In the genomic region with DNA sequence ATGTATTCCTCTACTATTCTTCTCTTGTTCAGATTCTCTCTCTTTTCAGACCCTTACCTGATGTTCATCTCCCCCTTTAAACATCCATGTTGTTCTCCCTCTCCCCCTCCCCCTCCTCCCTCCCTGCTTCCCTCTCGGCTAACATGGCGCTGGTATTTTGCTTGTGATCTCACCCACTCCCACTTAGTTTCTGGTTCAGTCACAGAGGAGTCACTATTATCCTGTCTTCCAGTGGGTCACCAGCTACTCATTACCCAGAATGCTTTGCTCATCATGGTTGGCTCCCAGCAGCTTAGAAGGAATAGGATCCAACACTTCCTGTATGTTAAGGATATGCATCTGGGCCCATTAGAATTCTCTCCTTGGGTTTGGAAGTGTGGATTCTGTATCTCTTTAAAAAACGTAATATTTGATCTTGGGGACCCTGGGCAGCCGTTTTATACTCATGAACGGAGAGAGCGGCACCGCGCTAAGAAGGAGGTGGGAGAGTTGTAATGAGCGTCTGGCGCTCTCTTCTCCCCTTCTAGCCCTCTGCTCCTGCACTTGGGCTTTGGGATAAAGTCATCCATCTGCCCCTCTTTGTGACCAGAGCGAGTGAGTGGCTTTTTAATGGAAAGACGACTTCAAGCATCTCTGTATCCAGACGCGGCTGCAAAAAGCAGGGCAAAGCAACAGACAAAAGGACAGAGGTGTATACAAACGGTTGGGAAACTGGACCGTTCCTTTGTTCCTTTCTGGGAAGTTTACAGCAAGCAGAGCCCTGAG, we compare ENCODE assay signal across 20 mouse cellular contexts. TPM values are rescaled to one million over a fixed set of nuclear protein-coding genes. Genes with fewer than 3 reads are reported as not detected.
DNase-seq lines count a peak whose midpoint lies in the region; ATAC-seq and TF ChIP-seq lines count a peak whose summit lies in the region.
"Had no signal": no experiment of that assay in that cellular context is flagged by ENCODE, and none has a peak within 500 bp of the region (broad histone marks: within the 10 kb centered on the region; RNA-seq: fewer than 3 reads in every experiment).

No protein-coding gene starts in this region.

- no peaks in the 10 kb centered on the region for H3K27me3 ChIP-seq in intestine, embryonic 14.5 days (replicated peaks; ENCODE audit: control insufficient read depth, insufficient read depth, low read length)
- H3K27me3 ChIP-seq in intestine, embryonic 16.5 days (replicated peaks; ENCODE audit: control insufficient read depth, insufficient read depth, low read length): no peaks in the 10 kb centered on the region
- no peaks in the 10 kb centered on the region for H3K27me3 ChIP-seq in liver, postnatal 0 days (ENCODE audit: insufficient read depth, low read length)
- H3K27me3 ChIP-seq in liver, embryonic 12.5 days (replicated peaks): no peaks in the 10 kb centered on the region
- no peaks in the 10 kb centered on the region for H3K27me3 ChIP-seq in limb, embryonic 10.5 days (ENCODE audit: low read depth, poor library complexity, severe bottlenecking)
- H3K27me3 ChIP-seq in stomach, postnatal 0 days (ENCODE audit: control insufficient read depth, insufficient read depth, low read length): no peaks in the 10 kb centered on the region
- H3K27me3 ChIP-seq: embryonic facial prominence, embryonic 12.5 days; forebrain, embryonic 12.5 days; heart, embryonic 12.5 days; hindbrain, embryonic 15.5 days had no signal

- H3K9ac ChIP-seq in intestine, embryonic 14.5 days (ENCODE audit: low read length): no peak overlapping the region
- H3K9ac ChIP-seq in intestine, embryonic 16.5 days (ENCODE audit: low read depth, low read length): no peak overlapping the region
- H3K9ac ChIP-seq in liver, postnatal 0 days (replicated peaks): no peak overlapping the region
- no peak overlapping the region for H3K9ac ChIP-seq in liver, embryonic 12.5 days
- H3K9ac ChIP-seq in stomach, postnatal 0 days (ENCODE audit: low read length): no peak overlapping the region
- H3K9ac ChIP-seq: embryonic facial prominence, embryonic 12.5 days; forebrain, embryonic 12.5 days; forebrain, postnatal 0 days; hindbrain, embryonic 15.5 days had no signal

- DNase-seq in intestine, embryonic 14.5 days (ENCODE audit: low spot score): peak; percentile 47
- DNase-seq in liver, postnatal 0 days: peak; percentile 5
- DNase-seq in limb, embryonic 10.5 days (ENCODE audit: low spot score): peak; percentile 24
- DNase-seq in stomach, postnatal 0 days (ENCODE audit: low spot score): peak; percentile 7
- DNase-seq in frontal cortex, postnatal 25 days (ENCODE audit: low spot score in 2 of 2): no peak
- DNase-seq: adrenal gland, adult 2 months; adrenal gland, postnatal 25 days; cerebellum, adult 18-20 months; cerebellum, adult 9-11 months; embryo, embryonic 11 days; forebrain, postnatal 0 days; gastrocnemius, adult 2 months; gastrocnemius, postnatal 36 days; heart, adult 18-20 months had no signal

- no peak for TF ChIP-seq EP300 in liver, postnatal 0 days (IDR thresholded peaks at IDR 0.05; ENCODE audit: low read depth)
- no peak for TF ChIP-seq EP300 in stomach, postnatal 0 days (optimal IDR thresholded peaks at IDR 0.05)

- no peaks in the 10 kb centered on the region for H3K36me3 ChIP-seq in intestine, embryonic 14.5 days (ENCODE audit: control insufficient read depth, insufficient read depth, low read length)
- H3K36me3 ChIP-seq in intestine, embryonic 16.5 days (ENCODE audit: control insufficient read depth, insufficient read depth, low read length): no peaks in the 10 kb centered on the region
- H3K36me3 ChIP-seq in liver, postnatal 0 days (replicated peaks; ENCODE audit: insufficient read depth, low read length): no peaks in the 10 kb centered on the region
- no peaks in the 10 kb centered on the region for H3K36me3 ChIP-seq in liver, embryonic 12.5 days
- no peaks in the 10 kb centered on the region for H3K36me3 ChIP-seq in limb, embryonic 10.5 days
- H3K36me3 ChIP-seq in stomach, postnatal 0 days (ENCODE audit: control insufficient read depth, insufficient read depth, low read length): no peaks in the 10 kb centered on the region
- H3K36me3 ChIP-seq: embryonic facial prominence, embryonic 12.5 days; forebrain, embryonic 12.5 days; heart, embryonic 12.5 days; hindbrain, embryonic 15.5 days had no signal

- no peak overlapping the region for H3K4me2 ChIP-seq in intestine, embryonic 14.5 days (ENCODE audit: low read length)
- no peak overlapping the region for H3K4me2 ChIP-seq in intestine, embryonic 16.5 days (ENCODE audit: low read depth, low read length)
- H3K4me2 ChIP-seq in liver, postnatal 0 days (ENCODE audit: low read depth, low read length): no peak overlapping the region
- no peak overlapping the region for H3K4me2 ChIP-seq in liver, embryonic 12.5 days
- no peak overlapping the region for H3K4me2 ChIP-seq in stomach, postnatal 0 days (replicated peaks; ENCODE audit: low read depth)
- H3K4me2 ChIP-seq: embryonic facial prominence, embryonic 12.5 days; forebrain, embryonic 12.5 days; hindbrain, embryonic 15.5 days had no signal

- H3K4me1 ChIP-seq in intestine, embryonic 14.5 days (replicated peaks; ENCODE audit: control insufficient read depth, insufficient read depth, low read length): peaks cover 8% of the 10 kb centered on the region; the same call in 1 of the 2 replicates
- peaks cover 5% of the 10 kb centered on the region; the same call in 1 of the 2 replicates for H3K4me1 ChIP-seq in intestine, embryonic 16.5 days (ENCODE audit: control insufficient read depth, insufficient read depth, low read length)
- H3K4me1 ChIP-seq in liver, postnatal 0 days (ENCODE audit: insufficient read depth): no peaks in the 10 kb centered on the region
- H3K4me1 ChIP-seq in liver, embryonic 12.5 days: no peaks in the 10 kb centered on the region
- peaks cover 26% of the 10 kb centered on the region for H3K4me1 ChIP-seq in limb, embryonic 10.5 days
- H3K4me1 ChIP-seq in stomach, postnatal 0 days (replicated peaks; ENCODE audit: control insufficient read depth, insufficient read depth): no peaks in the 10 kb centered on the region
- H3K4me1 ChIP-seq: forebrain, embryonic 12.5 days; hindbrain, embryonic 15.5 days had no signal

- no peak for ATAC-seq in intestine, embryonic 14.5 days (replicated peaks; ENCODE audit: low FRiP score, low TSS enrichment, low read depth)
- no peak for ATAC-seq in intestine, embryonic 16.5 days
- no peak for ATAC-seq in liver, postnatal 0 days
- ATAC-seq in liver, embryonic 12.5 days: no peak
- no peak for ATAC-seq in stomach, postnatal 0 days (ENCODE audit: low FRiP score, low TSS enrichment)
- ATAC-seq: forebrain, postnatal 0 days had no signal

- no peak overlapping the region for H3K4me3 ChIP-seq in intestine, embryonic 14.5 days (ENCODE audit: low read depth, low read length)
- no peak overlapping the region for H3K4me3 ChIP-seq in intestine, embryonic 16.5 days (ENCODE audit: low read length)
- no peak overlapping the region for H3K4me3 ChIP-seq in liver, postnatal 0 days (ENCODE audit: low read depth, low read length)
- no peak overlapping the region for H3K4me3 ChIP-seq in liver, embryonic 12.5 days
- H3K4me3 ChIP-seq in limb, embryonic 10.5 days: no peak overlapping the region
- H3K4me3 ChIP-seq in stomach, postnatal 0 days (ENCODE audit: low read depth, low read length): no peak overlapping the region
- H3K4me3 ChIP-seq: embryonic facial prominence, embryonic 12.5 days; forebrain, embryonic 12.5 days; gastrocnemius, adult 2 months; heart, embryonic 12.5 days; hindbrain, embryonic 15.5 days had no signal

- 84% methylated on average over 16 of the region's 16 CpGs for WGBS in intestine, embryonic 14.5 days
- WGBS in intestine, embryonic 16.5 days: 88% methylated on average over 16 of the region's 16 CpGs
- 82% methylated on average over 16 of the region's 16 CpGs for WGBS in liver, postnatal 0 days (ENCODE audit: insufficient replicate concordance)
- 78% methylated on average over 16 of the region's 16 CpGs for WGBS in liver, embryonic 12.5 days (ENCODE audit: insufficient replicate concordance)
- 90% methylated on average over 16 of the region's 16 CpGs for WGBS in limb, embryonic 10.5 days
- 89% methylated on average over 16 of the region's 16 CpGs for whole genome bisulfite sequencing in stomach, postnatal 0 days

- peaks cover 6% of the 10 kb centered on the region; the same call in 1 of the 2 replicates for H3K9me3 ChIP-seq in intestine, embryonic 14.5 days (ENCODE audit: control insufficient read depth, low read length)
- H3K9me3 ChIP-seq in intestine, embryonic 16.5 days (ENCODE audit: control insufficient read depth, low read length): no peaks in the 10 kb centered on the region
- H3K9me3 ChIP-seq in liver, postnatal 0 days (ENCODE audit: low read length): no peaks in the 10 kb centered on the region
- H3K9me3 ChIP-seq in liver, embryonic 12.5 days (replicated peaks): no peaks in the 10 kb centered on the region
- peaks cover 4% of the 10 kb centered on the region; the same call in 1 of the 2 replicates for H3K9me3 ChIP-seq in limb, embryonic 10.5 days (replicated peaks)
- no peaks in the 10 kb centered on the region for H3K9me3 ChIP-seq in stomach, postnatal 0 days (ENCODE audit: control insufficient read depth, low read length)
- H3K9me3 ChIP-seq: forebrain, embryonic 12.5 days; hindbrain, embryonic 15.5 days had no signal

- TF ChIP-seq CTCF in liver, postnatal 0 days (IDR thresholded peaks at IDR 0.05; ENCODE audit: low read depth): no peak
- TF ChIP-seq CTCF in stomach, postnatal 0 days (IDR thresholded peaks at IDR 0.05; ENCODE audit: low read depth): no peak

- H3K27ac ChIP-seq in intestine, embryonic 14.5 days (ENCODE audit: low read depth): peak overlapping the region; percentile 72; the same call in 1 of the 2 replicates
- no peak overlapping the region for H3K27ac ChIP-seq in intestine, embryonic 16.5 days (ENCODE audit: low read length)
- no peak overlapping the region for H3K27ac ChIP-seq in liver, postnatal 0 days (ENCODE audit: low read depth)
- no peak overlapping the region for H3K27ac ChIP-seq in liver, embryonic 12.5 days
- no peak overlapping the region for H3K27ac ChIP-seq in limb, embryonic 10.5 days
- H3K27ac ChIP-seq in stomach, postnatal 0 days (replicated peaks): no peak overlapping the region
- H3K27ac ChIP-seq: forebrain, embryonic 12.5 days; gastrocnemius, adult 2 months; hindbrain, embryonic 15.5 days had no signal

RNA-seq across cellular contexts. Expression of a gene that starts 16.0 kb away (rescaled TPM):
- 31.0 and 33.4 TPM in 2 replicates for polyA plus RNA-seq in intestine, embryonic 14.5 days (2014; fragmentation: Nextera tagmentation; extraction: Ambion mirVana)
- polyA plus RNA-seq in intestine, embryonic 16.5 days (2015; fragmentation: Nextera tagmentation; extraction: Ambion mirVana): 18.1 TPM in 2 replicates
- polyA plus RNA-seq in liver, postnatal 0 days (2015; fragmentation: Nextera tagmentation; extraction: Ambion mirVana): 2.3 and 2.5 TPM in 2 replicates
- polyA plus RNA-seq in liver, embryonic 12.5 days (2016; fragmentation: Nextera tagmentation; extraction: Ambion mirVana): 7.8 and 8.9 TPM in 2 replicates
- 20.4 and 25.7 TPM in 2 replicates for polyA plus RNA-seq in limb, embryonic 10.5 days (2016; fragmentation: Nextera tagmentation; extraction: Ambion mirVana)
- polyA plus RNA-seq in stomach, postnatal 0 days (2015; fragmentation: Nextera tagmentation; extraction: Ambion mirVana): 6.5 and 8.1 TPM in 2 replicates

Comparison
In these comparisons a context has a peak if more than half of its experiments do, and no peak if none do; other contexts are left out.
1. DNase-seq: peak in intestine, embryonic 14.5 days (single experiment), liver, postnatal 0 days (single experiment), limb, embryonic 10.5 days (single experiment) and stomach, postnatal 0 days (single experiment); none in frontal cortex, postnatal 25 days (0 of 2).